8 mouse cellular contexts compared by ENCODE assay signal in the genomic region with DNA sequence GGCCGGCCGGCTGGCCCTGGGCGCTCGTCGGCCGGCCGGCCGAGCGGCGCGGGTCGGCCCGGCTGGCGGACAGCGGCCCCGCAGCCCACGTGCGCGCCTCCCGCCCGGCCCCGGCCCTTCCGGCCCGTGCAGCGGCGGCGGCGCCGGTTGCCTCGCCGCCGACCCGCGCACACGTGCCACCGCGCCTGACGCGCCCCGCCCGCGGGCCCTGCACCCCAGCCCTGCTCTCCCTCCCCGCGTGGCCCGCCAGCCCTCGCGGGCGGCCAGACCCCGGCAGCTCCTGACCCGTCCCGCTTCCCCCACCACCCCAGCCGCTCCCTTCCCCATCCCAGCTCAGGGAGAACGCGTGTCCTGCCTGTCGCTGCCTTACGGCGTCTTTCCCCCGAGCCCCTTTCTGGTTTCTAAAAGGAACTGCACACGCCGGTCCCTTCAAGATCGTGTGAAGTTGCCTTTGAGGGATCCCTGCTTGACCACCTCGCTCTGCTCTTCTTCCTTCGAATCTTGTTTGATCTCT. TPM values are rescaled to one million over a fixed set of nuclear protein-coding genes. Genes with fewer than 3 reads are reported as not detected.
DNase-seq lines count a peak whose midpoint lies in the region; ATAC-seq lines count a peak whose summit lies in the region.

No protein-coding gene starts in this region.

- H3K4me3 ChIP-seq in embryonic facial prominence, embryonic 11.5 days (ENCODE audit: low read depth, low read length): peak overlapping the region; percentile 77
- H3K4me3 ChIP-seq in heart, embryonic 16.5 days (ENCODE audit: low read length): peak overlapping the region; percentile 96

- no peaks in the 10 kb centered on the region for H3K36me3 ChIP-seq in embryonic facial prominence, embryonic 11.5 days (replicated peaks; ENCODE audit: control insufficient read depth, insufficient read depth, low read depth, low read length)
- no peaks in the 10 kb centered on the region for H3K36me3 ChIP-seq in heart, embryonic 16.5 days (ENCODE audit: control insufficient read depth, insufficient read depth)

- H3K4me2 ChIP-seq in embryonic facial prominence, embryonic 11.5 days (ENCODE audit: low read depth, low read length): peak overlapping the region; percentile 71
- H3K4me2 ChIP-seq in heart, embryonic 16.5 days (ENCODE audit: low read depth, low read length): peak overlapping the region; percentile 93

- peak overlapping the region; percentile 83 for H3K27ac ChIP-seq in embryonic facial prominence, embryonic 11.5 days (replicated peaks; ENCODE audit: low read depth, low read length)
- H3K27ac ChIP-seq in heart, embryonic 16.5 days (ENCODE audit: low read length): peak overlapping the region; percentile 95

- ATAC-seq in CD4-positive, CD25-positive, alpha-beta regulatory T cell, adult 4 months: peak; percentile 6
- peak; percentile 24 for ATAC-seq in embryonic facial prominence, embryonic 11.5 days (replicated peaks; ENCODE audit: insufficient number of reproducible peaks, low FRiP score, low TSS enrichment, low read depth)
- peak; percentile 16 for ATAC-seq in heart, embryonic 16.5 days (replicated peaks; ENCODE audit: extremely low read depth, insufficient read depth, low FRiP score)

- DNase-seq in adrenal gland, postnatal 14 days: peak; percentile 75
- peak; percentile 61 for DNase-seq in embryonic facial prominence, embryonic 11.5 days (ENCODE audit: low spot score)
- peak; percentile 19 for DNase-seq in layer of hippocampus, adult 9-11 months
- DNase-seq in lung, postnatal 36 days: peak; percentile 23
- peak; percentile 60 for DNase-seq in retina, embryonic 14.5 days (ENCODE audit: low spot score)
- peak; percentile 36 to 57 for DNase-seq in thymus, postnatal 36 days

- whole genome bisulfite sequencing in embryonic facial prominence, embryonic 11.5 days: under 1% methylated on average over 41 of the region's 63 CpGs
- WGBS in heart, embryonic 16.5 days: under 1% methylated on average over 39 of the region's 63 CpGs

- H3K27me3 ChIP-seq in embryonic facial prominence, embryonic 11.5 days (ENCODE audit: control insufficient read depth, insufficient read depth, low read length): no peaks in the 10 kb centered on the region
- no peaks in the 10 kb centered on the region for H3K27me3 ChIP-seq in heart, embryonic 16.5 days (ENCODE audit: control insufficient read depth, insufficient read depth, low read length)

- no peaks in the 10 kb centered on the region for H3K9me3 ChIP-seq in embryonic facial prominence, embryonic 11.5 days (replicated peaks; ENCODE audit: control insufficient read depth, low read length)
- H3K9me3 ChIP-seq in heart, embryonic 16.5 days (replicated peaks; ENCODE audit: control insufficient read depth, low read length): no peaks in the 10 kb centered on the region

- H3K4me1 ChIP-seq in embryonic facial prominence, embryonic 11.5 days (ENCODE audit: control insufficient read depth, insufficient read depth, low read length): no peaks in the 10 kb centered on the region
- H3K4me1 ChIP-seq in heart, embryonic 16.5 days (ENCODE audit: control insufficient read depth, insufficient read depth, low read length): peaks cover 9% of the 10 kb centered on the region

- peak overlapping the region; percentile 84 for H3K9ac ChIP-seq in embryonic facial prominence, embryonic 11.5 days (replicated peaks; ENCODE audit: low read length)
- H3K9ac ChIP-seq in heart, embryonic 16.5 days (ENCODE audit: low read length): peak overlapping the region; percentile 94

RNA-seq across cellular contexts. Expression of a gene that starts 0.4 kb away (rescaled TPM):
- 10 to 100 TPM; 39.4 to 50.7 TPM for polyA plus RNA-seq in CD4-positive, CD25-positive, alpha-beta regulatory T cell, adult 4 months (2017; shearing (Covaris generic))
- total RNA-seq in adrenal gland, postnatal 14 days (2021): 70.5 and 77.0 TPM in 2 replicates
- polyA plus RNA-seq in embryonic facial prominence, embryonic 11.5 days (2014; fragmentation: Nextera tagmentation; extraction: Ambion mirVana): 144 and 151 TPM in 2 replicates
- 62.4 and 65.0 TPM in 2 replicates for polyA plus RNA-seq in heart, embryonic 16.5 days (2015; fragmentation: Nextera tagmentation; extraction: Ambion mirVana)

Comparison
In these comparisons a context has a peak if more than half of its experiments do, and no peak if none do; other contexts are left out.
1. Peak in every context shown above with its lines: DNase-seq, ATAC-seq, H3K4me3 ChIP-seq and H3K27ac ChIP-seq.
2. DNase-seq: peak in every context shown above with its lines; median percentile 75 in adrenal gland, postnatal 14 days; 61 in embryonic facial prominence, embryonic 11.5 days; 60 in retina, embryonic 14.5 days; 46 in thymus, postnatal 36 days; 23 in lung, postnatal 36 days; 19 in layer of hippocampus, adult 9-11 months.